Mouse (Mus musculus): ENCODE results near the gene Tep1. TPM values are rescaled to one million over a fixed set of nuclear protein-coding genes. Genes with fewer than 3 reads are reported as not detected.
A peak's percentile ranks its signal among the peaks of the same experiment; 100 is the strongest.
"Not testable (repeated sequence)": the region's sequence is repeated elsewhere in the genome, so short reads cannot be mapped to it uniquely, and the experiment has no call there.

Gene Tep1
- polyA plus RNA-seq, 1 experiment from 2014 or later: 3.7 TPM

- WGBS (ENCODE audit: insufficient replicate concordance): 78% methylated on average over 5 of the region's 5 CpGs
- not testable (repeated sequence) for H3K27me3 ChIP-seq (ENCODE audit: control insufficient read depth, insufficient read depth, low read depth, low read length); H3K4me3 ChIP-seq (ENCODE audit: low read depth, low read length); H3K9me3 ChIP-seq (replicated peaks; ENCODE audit: control insufficient read depth, low read length); H3K4me1 ChIP-seq (ENCODE audit: control insufficient read depth, low read depth, low read length); H3K36me3 ChIP-seq (ENCODE audit: control insufficient read depth, insufficient read depth); ATAC-seq (ENCODE audit: low read depth); H3K27ac ChIP-seq (ENCODE audit: low read length)
- peak overlapping the region; percentile 76 for H3K4me2 ChIP-seq (ENCODE audit: low read depth, low read length)
- H3K9ac ChIP-seq (ENCODE audit: low read depth, low read length): 0 out of 2 replicates have a peak overlapping the region, but pooled peaks have one; percentile 29
Measured at GRCm38 (mm10) chr14:50806469-50806868, 63.9 kb downstream of the Tep1 start.

GRCm38 (mm10) chr14:50804683-50805082, 65.7 kb downstream of the Tep1 start:
- ATAC-seq (ENCODE audit: low read depth): no peak
- H3K4me1 ChIP-seq (ENCODE audit: control insufficient read depth, low read depth, low read length): peaks cover 6% of the 10 kb centered on the region
- no peaks in the 10 kb centered on the region for H3K9me3 ChIP-seq (replicated peaks; ENCODE audit: control insufficient read depth, low read length)
- no peak overlapping the region for H3K4me2 ChIP-seq (ENCODE audit: low read depth, low read length)
- no peak overlapping the region for H3K27ac ChIP-seq (ENCODE audit: low read length)
- H3K4me3 ChIP-seq (ENCODE audit: low read depth, low read length): no peak overlapping the region
- no peaks in the 10 kb centered on the region for H3K36me3 ChIP-seq (ENCODE audit: control insufficient read depth, insufficient read depth)
- H3K9ac ChIP-seq (ENCODE audit: low read depth, low read length): no peak overlapping the region
- no peaks in the 10 kb centered on the region for H3K27me3 ChIP-seq (ENCODE audit: control insufficient read depth, insufficient read depth, low read depth, low read length)
- WGBS (ENCODE audit: insufficient replicate concordance): 64% methylated on average over 13 of the region's 13 CpGs

GRCm38 (mm10) chr14:50802843-50803562, 67.4 kb downstream of the Tep1 start:
- no peaks in the 10 kb centered on the region for H3K9me3 ChIP-seq (replicated peaks; ENCODE audit: control insufficient read depth, low read length)
- 52% methylated on average over 4 of the region's 4 CpGs for WGBS (ENCODE audit: insufficient replicate concordance)
- H3K4me2 ChIP-seq (ENCODE audit: low read depth, low read length): no peak overlapping the region
- no peaks in the 10 kb centered on the region for H3K27me3 ChIP-seq (ENCODE audit: control insufficient read depth, insufficient read depth, low read depth, low read length)
- H3K9ac ChIP-seq (ENCODE audit: low read depth, low read length): no peak overlapping the region
- H3K4me3 ChIP-seq (ENCODE audit: low read depth, low read length): no peak overlapping the region
- H3K27ac ChIP-seq (ENCODE audit: low read length): no peak overlapping the region
- no peak for ATAC-seq (ENCODE audit: low read depth)
- peaks cover 2% of the 10 kb centered on the region for H3K4me1 ChIP-seq (ENCODE audit: control insufficient read depth, low read depth, low read length)
- H3K36me3 ChIP-seq (ENCODE audit: control insufficient read depth, insufficient read depth): no peaks in the 10 kb centered on the region

- H3K9ac ChIP-seq (ENCODE audit: low read depth, low read length): no peak overlapping the region
- H3K4me1 ChIP-seq (ENCODE audit: control insufficient read depth, low read depth, low read length): peaks cover 2% of the 10 kb centered on the region
- ATAC-seq (ENCODE audit: low read depth): no peak
- H3K9me3 ChIP-seq (replicated peaks; ENCODE audit: control insufficient read depth, low read length): no peaks in the 10 kb centered on the region
- H3K36me3 ChIP-seq (ENCODE audit: control insufficient read depth, insufficient read depth): no peaks in the 10 kb centered on the region
- H3K27ac ChIP-seq (ENCODE audit: low read length): no peak overlapping the region
- no peaks in the 10 kb centered on the region for H3K27me3 ChIP-seq (ENCODE audit: control insufficient read depth, insufficient read depth, low read depth, low read length)
- H3K4me3 ChIP-seq (ENCODE audit: low read depth, low read length): no peak overlapping the region
- no peak overlapping the region for H3K4me2 ChIP-seq (ENCODE audit: low read depth, low read length)
- 80% methylated on average over 6 of the region's 6 CpGs for WGBS (ENCODE audit: insufficient replicate concordance)
Measured at GRCm38 (mm10) chr14:50802441-50802840, 67.9 kb downstream of the Tep1 start.

GRCm38 (mm10) chr14:50799502-50800259, 70.7 kb downstream of the Tep1 start:
- H3K27ac ChIP-seq (ENCODE audit: low read length): no peak overlapping the region
- no peak overlapping the region for H3K9ac ChIP-seq (ENCODE audit: low read depth, low read length)
- H3K4me2 ChIP-seq (ENCODE audit: low read depth, low read length): no peak overlapping the region
- H3K9me3 ChIP-seq (replicated peaks; ENCODE audit: control insufficient read depth, low read length): no peaks in the 10 kb centered on the region
- no peak for ATAC-seq (ENCODE audit: low read depth)
- H3K4me3 ChIP-seq (ENCODE audit: low read depth, low read length): no peak overlapping the region
- 6% methylated on average over 3 of the region's 3 CpGs for WGBS (ENCODE audit: insufficient replicate concordance)
- H3K27me3 ChIP-seq (ENCODE audit: control insufficient read depth, insufficient read depth, low read depth, low read length): no peaks in the 10 kb centered on the region
- H3K36me3 ChIP-seq (ENCODE audit: control insufficient read depth, insufficient read depth): no peaks in the 10 kb centered on the region
- H3K4me1 ChIP-seq (ENCODE audit: control insufficient read depth, low read depth, low read length): no peaks in the 10 kb centered on the region; the same call in 1 of the 2 replicates

- 45% methylated on average over 2 of the region's 2 CpGs for WGBS (ENCODE audit: insufficient replicate concordance)
- Histone ChIP-seq H3K4me1 (ENCODE audit: control insufficient read depth, low read depth, low read length) (no peaks in the 10 kb centered on the region; the same call in 1 of the 2 replicates), H3K9me3 (replicated peaks; ENCODE audit: control insufficient read depth, low read length) (no peaks in the 10 kb centered on the region), H3K9ac (ENCODE audit: low read depth, low read length) (no peak overlapping the region), H3K36me3 (ENCODE audit: control insufficient read depth, insufficient read depth) (no peaks in the 10 kb centered on the region), H3K27me3 (ENCODE audit: control insufficient read depth, insufficient read depth, low read depth, low read length) (no peaks in the 10 kb centered on the region), H3K4me3 (ENCODE audit: low read depth, low read length) (no peak overlapping the region), H3K27ac (ENCODE audit: low read length) (no peak overlapping the region), H3K4me2 (ENCODE audit: low read depth, low read length) (no peak overlapping the region)
- ATAC-seq (ENCODE audit: low read depth): no peak
Measured at GRCm38 (mm10) chr14:50798512-50798911, 71.8 kb downstream of the Tep1 start.

- no peaks in the 10 kb centered on the region for H3K36me3 ChIP-seq (ENCODE audit: control insufficient read depth, insufficient read depth)
- H3K4me2 ChIP-seq (ENCODE audit: low read depth, low read length): no peak overlapping the region
- no peak overlapping the region for H3K27ac ChIP-seq (ENCODE audit: low read length)
- no peaks in the 10 kb centered on the region for H3K4me1 ChIP-seq (ENCODE audit: control insufficient read depth, low read depth, low read length)
- ATAC-seq (ENCODE audit: low read depth): no peak
- 60% methylated on average over 1 of the region's 1 CpGs for WGBS (ENCODE audit: insufficient replicate concordance)
- H3K9ac ChIP-seq (ENCODE audit: low read depth, low read length): no peak overlapping the region
- no peak overlapping the region for H3K4me3 ChIP-seq (ENCODE audit: low read depth, low read length)
- no peaks in the 10 kb centered on the region for H3K9me3 ChIP-seq (replicated peaks; ENCODE audit: control insufficient read depth, low read length)
- no peaks in the 10 kb centered on the region for H3K27me3 ChIP-seq (ENCODE audit: control insufficient read depth, insufficient read depth, low read depth, low read length)
Measured at GRCm38 (mm10) chr14:50796464-50796863, 73.9 kb downstream of the Tep1 start.

- Histone ChIP-seq H3K27me3 (ENCODE audit: control insufficient read depth, insufficient read depth, low read depth, low read length) (no peaks in the 10 kb centered on the region), H3K4me3 (ENCODE audit: low read depth, low read length) (no peak overlapping the region), H3K9me3 (replicated peaks; ENCODE audit: control insufficient read depth, low read length) (no peaks in the 10 kb centered on the region), H3K4me1 (ENCODE audit: control insufficient read depth, low read depth, low read length) (no peaks in the 10 kb centered on the region), H3K9ac (ENCODE audit: low read depth, low read length) (no peak overlapping the region), H3K4me2 (ENCODE audit: low read depth, low read length) (no peak overlapping the region), H3K27ac (ENCODE audit: low read length) (no peak overlapping the region), H3K36me3 (ENCODE audit: control insufficient read depth, insufficient read depth) (no peaks in the 10 kb centered on the region)
- 71% methylated on average over 4 of the region's 4 CpGs for WGBS (ENCODE audit: insufficient replicate concordance)
- ATAC-seq (ENCODE audit: low read depth): no peak
Measured at GRCm38 (mm10) chr14:50795965-50796364, 74.4 kb downstream of the Tep1 start.

- Histone ChIP-seq H3K27me3 (ENCODE audit: control insufficient read depth, insufficient read depth, low read depth, low read length) (no peaks in the 10 kb centered on the region), H3K4me1 (ENCODE audit: control insufficient read depth, low read depth, low read length) (no peaks in the 10 kb centered on the region), H3K27ac (ENCODE audit: low read length) (no peak overlapping the region), H3K9ac (ENCODE audit: low read depth, low read length) (no peak overlapping the region), H3K9me3 (replicated peaks; ENCODE audit: control insufficient read depth, low read length) (no peaks in the 10 kb centered on the region), H3K4me3 (ENCODE audit: low read depth, low read length) (no peak overlapping the region), H3K4me2 (ENCODE audit: low read depth, low read length) (no peak overlapping the region), H3K36me3 (ENCODE audit: control insufficient read depth, insufficient read depth) (no peaks in the 10 kb centered on the region)
- ATAC-seq (ENCODE audit: low read depth): no peak
- 83% methylated on average over 24 of the region's 24 CpGs for WGBS (ENCODE audit: insufficient replicate concordance)
Measured at GRCm38 (mm10) chr14:50795261-50795935, 75.0 kb downstream of the Tep1 start.

All from liver, embryonic 16.5 days (tissue).